Mouse (Mus musculus): Measurements from ENCODE around the gene Pla2g3. TPM values are rescaled to one million over a fixed set of nuclear protein-coding genes. Genes with fewer than 3 reads are reported as not detected.

The Pla2g3 gene
- polyA plus RNA-seq (2012; rRNA removed), result 0.19 and 0.27 TPM in 2 replicates

DNA sequence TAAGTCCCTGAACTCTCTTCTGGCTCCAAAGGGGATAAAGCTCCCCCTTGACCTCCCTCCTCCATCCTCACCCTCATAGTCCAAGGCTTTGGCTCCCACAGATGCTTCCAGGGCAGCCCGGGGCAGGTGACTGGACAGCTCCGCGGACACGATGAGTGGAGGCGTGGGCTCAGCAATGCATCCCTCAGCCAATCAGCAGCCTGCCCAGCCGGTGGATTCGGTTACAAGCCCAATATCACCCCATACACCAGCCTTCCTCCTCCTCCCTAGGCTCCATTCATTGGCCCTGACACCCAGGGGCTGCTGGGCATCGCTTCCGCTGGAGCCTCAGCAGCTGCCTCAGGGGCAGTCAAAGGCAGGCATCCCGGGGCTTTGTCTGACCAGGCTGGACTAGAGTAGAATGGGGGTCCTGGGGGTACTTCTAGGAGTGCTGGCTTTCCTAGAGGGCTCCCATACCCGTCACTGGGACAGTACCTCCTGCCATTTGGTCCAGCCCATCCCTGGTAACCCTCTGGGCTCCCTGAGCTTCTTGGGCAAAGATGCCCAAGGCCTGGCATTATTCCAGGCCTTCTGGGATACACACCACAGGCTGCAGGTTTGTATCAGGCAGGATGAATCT lies at the start of gene Pla2g3:
TSS of gene Pla2g3 (plus strand) at position 333 of the 619 bp plus-strand sequence.
- Histone ChIP-seq H3K4me1 (ENCODE audit: control insufficient read depth, insufficient read depth, low read length) (no peaks in the 10 kb centered on the region), H3K36me3 (ENCODE audit: control insufficient read depth, insufficient read depth, low read length) (no peaks in the 10 kb centered on the region), H3K4me3 (ENCODE audit: insufficient read depth, low read depth, low read length) (no peak within 1 kb of the TSS), H3K27ac (ENCODE audit: insufficient read depth, low read depth, low read length) (no peak within 1 kb of the TSS), H3K27me3 (replicated peaks; ENCODE audit: control insufficient read depth, insufficient read depth, low read length) (no peaks in the 10 kb centered on the region)
- DNase-seq, result no peak
- TF ChIP-seq CTCF (conservative IDR thresholded peaks at IDR 0.05; ENCODE audit: insufficient read depth, insufficient read length, low read depth, low read length), result no peak
- no peak for TF ChIP-seq POLR2A (IDR thresholded peaks at IDR 0.05; ENCODE audit: low read depth, low read length)
- whole genome bisulfite sequencing, result 27% methylated on average over 11 of the region's 11 CpGs

DNA sequence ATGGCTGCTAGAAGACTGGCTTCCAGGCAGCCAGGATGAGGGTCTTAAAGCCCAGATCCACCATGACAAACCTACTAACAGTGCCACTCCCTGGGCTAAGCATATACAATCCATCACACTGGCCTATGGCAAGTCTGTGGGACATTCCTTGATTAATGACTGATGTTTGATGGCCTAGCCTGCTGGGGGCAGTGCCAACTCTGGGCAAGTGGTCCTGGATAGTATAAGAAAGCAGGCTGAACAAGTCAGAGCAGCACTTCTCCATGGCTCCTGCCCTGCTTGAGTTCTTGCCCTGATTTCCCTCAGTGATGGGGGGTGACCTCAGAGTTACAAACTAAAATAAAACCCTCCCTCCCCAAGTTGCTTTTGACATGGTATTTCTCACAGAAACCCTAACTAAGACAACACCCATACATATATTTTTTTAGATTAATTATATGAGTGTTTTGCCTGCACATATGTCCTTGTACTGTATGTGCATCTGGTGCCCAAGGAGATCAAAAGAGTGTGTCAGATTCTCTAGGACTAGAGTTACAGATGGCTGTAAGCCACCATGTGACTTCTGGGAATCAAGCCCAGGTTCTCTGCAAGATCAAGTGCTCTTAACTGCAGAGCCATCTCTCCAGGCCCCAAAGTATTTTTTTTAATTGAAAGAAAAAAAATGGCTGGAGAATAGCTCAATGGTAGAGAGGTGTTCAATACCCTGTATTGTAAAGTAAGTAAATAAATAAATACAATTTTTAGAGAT lies 46.2 kb upstream of the Pla2g3 start:
- TF ChIP-seq CTCF (conservative IDR thresholded peaks at IDR 0.05; ENCODE audit: insufficient read depth, insufficient read length, low read depth, low read length) (no peak), POLR2A (IDR thresholded peaks at IDR 0.05; ENCODE audit: low read depth, low read length) (no peak)
- Histone ChIP-seq H3K4me3 (ENCODE audit: insufficient read depth, low read depth, low read length) (no peak overlapping the region), H3K27me3 (replicated peaks; ENCODE audit: control insufficient read depth, insufficient read depth, low read length) (no peaks in the 10 kb centered on the region), H3K36me3 (ENCODE audit: control insufficient read depth, insufficient read depth, low read length) (no peaks in the 10 kb centered on the region), H3K27ac (ENCODE audit: insufficient read depth, low read depth, low read length) (no peak overlapping the region), H3K4me1 (ENCODE audit: control insufficient read depth, insufficient read depth, low read length) (peaks cover 9% of the 10 kb centered on the region; the same call in 1 of the 2 replicates)
- peak; percentile 64 for DNase-seq

DNA sequence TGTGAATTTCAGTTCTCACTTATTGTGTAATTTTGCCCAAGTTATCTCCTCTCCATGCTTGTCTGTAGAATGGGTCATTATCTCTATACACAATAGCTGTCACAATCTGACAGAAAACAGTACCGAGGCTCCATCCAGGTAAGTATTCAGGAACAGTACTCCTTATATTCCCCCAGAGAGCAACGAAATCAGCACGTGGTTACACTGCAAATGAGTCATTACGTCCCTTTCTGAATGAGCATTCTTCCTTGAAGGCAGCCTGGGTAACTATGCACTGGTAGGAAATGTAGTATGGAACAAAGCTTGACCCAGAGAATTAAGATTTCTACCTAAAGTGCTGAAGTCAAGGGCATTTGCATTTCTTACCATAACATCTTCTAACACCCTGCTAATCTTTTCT lies 45.4 kb upstream of the Pla2g3 start:
- no peak overlapping the region for H3K27ac ChIP-seq (ENCODE audit: insufficient read depth, low read depth, low read length)
- TF ChIP-seq CTCF (conservative IDR thresholded peaks at IDR 0.05; ENCODE audit: insufficient read depth, insufficient read length, low read depth, low read length), result no peak
- no peak for TF ChIP-seq POLR2A (IDR thresholded peaks at IDR 0.05; ENCODE audit: low read depth, low read length)

DNA sequence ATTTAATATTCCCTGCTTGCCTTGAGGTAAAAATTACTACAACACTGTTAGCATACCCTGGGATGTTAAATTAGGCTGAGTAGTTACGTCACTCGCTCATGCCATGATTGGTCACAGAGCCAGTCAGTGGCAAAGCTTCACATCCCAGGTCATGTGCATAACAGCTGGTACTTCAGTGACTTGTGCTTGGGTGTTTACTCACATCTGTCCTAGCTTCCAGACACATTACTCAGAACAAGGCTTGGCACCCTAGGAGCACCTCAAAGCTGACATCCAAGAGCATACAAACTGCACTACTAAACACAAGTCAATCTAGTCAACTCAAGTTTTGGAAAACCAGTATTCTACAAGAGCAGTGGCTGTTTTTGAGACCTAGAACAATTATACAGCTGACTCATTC lies 45.0 kb upstream of the Pla2g3 start:
- peaks cover 9% of the 10 kb centered on the region; the same call in 1 of the 2 replicates for H3K4me1 ChIP-seq (ENCODE audit: control insufficient read depth, insufficient read depth, low read length)
- 87% methylated on average over 2 of the region's 2 CpGs for WGBS
- H3K4me3 ChIP-seq (ENCODE audit: insufficient read depth, low read depth, low read length), result no peak overlapping the region
- H3K36me3 ChIP-seq (ENCODE audit: control insufficient read depth, insufficient read depth, low read length), result no peaks in the 10 kb centered on the region
- DNase-seq, result no peak
- no peak overlapping the region for H3K27ac ChIP-seq (ENCODE audit: insufficient read depth, low read depth, low read length)
- TF ChIP-seq POLR2A (IDR thresholded peaks at IDR 0.05; ENCODE audit: low read depth, low read length) (no peak), CTCF (conservative IDR thresholded peaks at IDR 0.05; ENCODE audit: insufficient read depth, insufficient read length, low read depth, low read length) (no peak)
- H3K27me3 ChIP-seq (replicated peaks; ENCODE audit: control insufficient read depth, insufficient read depth, low read length), result no peaks in the 10 kb centered on the region

More for the DNA sequence above, 45.4 kb upstream of the Pla2g3 start:
- H3K4me1 ChIP-seq (ENCODE audit: control insufficient read depth, insufficient read depth, low read length), result peaks cover 9% of the 10 kb centered on the region; the same call in 1 of the 2 replicates
- H3K4me3 ChIP-seq (ENCODE audit: insufficient read depth, low read depth, low read length), result no peak overlapping the region
- no peaks in the 10 kb centered on the region for H3K27me3 ChIP-seq (replicated peaks; ENCODE audit: control insufficient read depth, insufficient read depth, low read length)
- no peak for DNase-seq
- WGBS, result 81% methylated on average over 4 of the region's 4 CpGs
- no peaks in the 10 kb centered on the region for H3K36me3 ChIP-seq (ENCODE audit: control insufficient read depth, insufficient read depth, low read length)

DNA sequence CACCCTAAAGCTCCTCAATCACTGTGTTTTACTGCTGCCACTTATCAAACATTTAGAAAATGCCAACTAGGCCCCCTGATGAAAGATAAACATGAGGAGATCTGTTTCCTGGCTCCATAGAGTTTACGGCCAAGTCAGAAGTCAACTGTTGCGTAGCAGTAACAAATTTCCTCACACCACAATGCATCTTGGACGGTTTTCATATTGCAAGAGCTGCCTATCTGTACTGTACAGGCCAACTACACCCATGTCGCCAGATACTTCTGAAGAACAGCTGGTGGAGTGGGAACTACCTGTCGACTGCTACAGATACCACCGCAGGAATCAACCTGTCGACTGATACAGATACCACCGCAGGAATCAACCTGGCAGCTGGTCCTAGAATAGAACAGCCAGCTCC lies 43.2 kb upstream of the Pla2g3 start:
- no peak overlapping the region for H3K4me3 ChIP-seq (ENCODE audit: insufficient read depth, low read depth, low read length)
- H3K4me1 ChIP-seq (ENCODE audit: control insufficient read depth, insufficient read depth, low read length), result peaks cover 9% of the 10 kb centered on the region
- TF ChIP-seq POLR2A (IDR thresholded peaks at IDR 0.05; ENCODE audit: low read depth, low read length), result no peak
- TF ChIP-seq CTCF (conservative IDR thresholded peaks at IDR 0.05; ENCODE audit: insufficient read depth, insufficient read length, low read depth, low read length), result no peak
- no peak for DNase-seq
- no peaks in the 10 kb centered on the region for H3K36me3 ChIP-seq (ENCODE audit: control insufficient read depth, insufficient read depth, low read length)
- no peaks in the 10 kb centered on the region for H3K27me3 ChIP-seq (replicated peaks; ENCODE audit: control insufficient read depth, insufficient read depth, low read length)
- 79% methylated on average over 8 of the region's 8 CpGs for WGBS
- H3K27ac ChIP-seq (ENCODE audit: insufficient read depth, low read depth, low read length), result no peak overlapping the region

DNA sequence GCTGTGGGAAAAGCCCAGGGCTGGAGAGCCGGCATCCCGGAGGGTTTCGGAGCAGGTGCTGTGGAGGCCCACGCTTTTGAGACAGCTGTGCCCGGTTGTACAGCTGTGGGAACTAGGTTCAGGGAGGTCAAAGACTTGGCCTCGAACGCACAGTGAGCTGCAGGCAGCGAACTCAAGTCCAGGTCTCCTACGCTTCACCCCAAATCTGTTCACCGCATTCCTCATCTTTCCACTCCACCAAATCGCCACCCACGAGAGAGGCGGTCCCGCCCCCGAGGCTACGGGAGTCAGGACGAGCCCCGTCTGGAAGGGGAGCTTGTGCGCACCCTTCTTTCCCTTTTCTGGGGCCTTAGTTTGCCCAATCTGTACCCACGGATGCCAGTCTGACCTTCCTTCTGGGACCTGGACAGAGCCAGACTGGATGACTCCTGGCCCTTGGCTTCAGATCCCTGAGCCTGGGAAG lies 36.4 kb upstream of the Pla2g3 start:
- no peaks in the 10 kb centered on the region for H3K36me3 ChIP-seq (ENCODE audit: control insufficient read depth, insufficient read depth, low read length)
- under 1% methylated on average over 20 of the region's 20 CpGs for WGBS
- TF ChIP-seq POLR2A (IDR thresholded peaks at IDR 0.05; ENCODE audit: low read depth, low read length) (no peak), CTCF (conservative IDR thresholded peaks at IDR 0.05; ENCODE audit: insufficient read depth, insufficient read length, low read depth, low read length) (no peak)
- no peaks in the 10 kb centered on the region for H3K27me3 ChIP-seq (replicated peaks; ENCODE audit: control insufficient read depth, insufficient read depth, low read length)
- peak overlapping the region; percentile 77 for H3K4me3 ChIP-seq (ENCODE audit: insufficient read depth, low read depth, low read length)
- peak overlapping the region; percentile 92 for H3K27ac ChIP-seq (ENCODE audit: insufficient read depth, low read depth, low read length)
- no peak for DNase-seq
- peaks cover 3% of the 10 kb centered on the region; the same call in 1 of the 2 replicates for H3K4me1 ChIP-seq (ENCODE audit: control insufficient read depth, insufficient read depth, low read length)

DNA sequence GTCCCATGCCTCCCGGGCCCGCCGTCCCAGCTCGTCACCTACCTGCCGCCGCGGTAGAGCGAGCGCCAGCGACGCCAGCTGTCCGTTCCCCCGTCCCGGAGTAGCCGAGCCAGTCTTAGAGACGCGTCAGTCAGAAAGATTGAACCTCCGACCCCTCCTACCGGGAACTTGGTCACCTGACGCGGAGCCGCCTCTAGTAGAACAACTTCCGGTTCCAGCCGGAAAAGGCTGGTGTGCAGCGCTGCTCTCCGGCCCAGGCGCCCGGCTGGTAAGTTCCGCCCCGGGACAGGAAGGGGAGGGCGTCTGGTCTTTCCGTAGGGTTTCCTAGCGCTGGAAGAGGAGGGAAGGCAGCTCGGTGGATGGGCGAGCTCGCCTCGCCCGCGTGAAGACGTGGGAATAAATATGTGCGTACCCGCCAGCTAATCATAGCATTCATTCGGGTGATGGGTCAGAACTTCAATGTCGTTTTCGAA lies 35.9 kb upstream of the Pla2g3 start, which contains the start of gene Rnf185:
TSS of gene Rnf185 (minus strand) at position 197 of the 473 bp plus-strand sequence.
- peak; percentile 98 for DNase-seq
- Histone ChIP-seq H3K4me3 (ENCODE audit: insufficient read depth, low read depth, low read length) (peak within 1 kb of the TSS; percentile 77), H3K27ac (ENCODE audit: insufficient read depth, low read depth, low read length) (peak within 1 kb of the TSS; percentile 92), H3K27me3 (replicated peaks; ENCODE audit: control insufficient read depth, insufficient read depth, low read length) (no peaks in the 10 kb centered on the region), H3K4me1 (ENCODE audit: control insufficient read depth, insufficient read depth, low read length) (peaks cover 4% of the 10 kb centered on the region), H3K36me3 (ENCODE audit: control insufficient read depth, insufficient read depth, low read length) (no peaks in the 10 kb centered on the region)
- under 1% methylated on average over 45 of the region's 45 CpGs for WGBS
- TF ChIP-seq POLR2A (IDR thresholded peaks at IDR 0.05; ENCODE audit: low read depth, low read length) (peak; percentile 73), CTCF (conservative IDR thresholded peaks at IDR 0.05; ENCODE audit: insufficient read depth, insufficient read length, low read depth, low read length) (no peak)

All from kidney, adult 2 months (tissue).